Mouse (Mus musculus) right cerebral cortex, postnatal 36 days (tissue): ENCODE measurements at regions not wholly inside any gene's neighbourhood (a gene's known extent, or its start where the extent isn't known, plus 50 kb on each side); places are given as distances from the start of the nearest gene placed in this dataset.
"Not testable (repeated sequence)": the region's sequence is repeated elsewhere in the genome, so short reads cannot be mapped to it uniquely, and the experiment has no call there.

Experiments
- DNase-seq, 2 experiments: peaks; one replicate each; pipeline ENCODE4 v3.0.0; 2022; ENCODE audit warnings: low spot score in 2 of 2, mixed read lengths in 1 of 2

DNA sequence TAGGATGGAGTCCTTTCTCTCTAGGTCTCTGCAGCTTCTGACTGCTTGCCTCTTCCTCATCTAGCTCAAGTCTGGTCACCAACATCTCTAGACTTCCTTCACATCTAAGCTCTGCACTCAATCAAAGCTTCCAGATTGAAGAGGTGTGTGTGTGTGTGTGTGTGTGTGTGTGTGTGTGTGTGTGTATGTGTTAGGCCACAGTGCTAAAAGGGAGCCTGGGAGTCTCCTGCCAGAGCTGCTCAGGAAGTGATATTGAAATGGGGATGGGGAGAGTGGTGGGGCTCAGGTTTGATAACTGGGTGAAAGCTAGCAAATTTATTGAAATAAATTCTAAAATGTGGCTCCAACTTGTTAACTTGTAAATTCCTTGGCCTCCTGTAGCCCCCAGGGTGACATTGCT, 73.3 kb downstream of the Gm31371 start:
- DNase-seq = not testable (repeated sequence)

DNA sequence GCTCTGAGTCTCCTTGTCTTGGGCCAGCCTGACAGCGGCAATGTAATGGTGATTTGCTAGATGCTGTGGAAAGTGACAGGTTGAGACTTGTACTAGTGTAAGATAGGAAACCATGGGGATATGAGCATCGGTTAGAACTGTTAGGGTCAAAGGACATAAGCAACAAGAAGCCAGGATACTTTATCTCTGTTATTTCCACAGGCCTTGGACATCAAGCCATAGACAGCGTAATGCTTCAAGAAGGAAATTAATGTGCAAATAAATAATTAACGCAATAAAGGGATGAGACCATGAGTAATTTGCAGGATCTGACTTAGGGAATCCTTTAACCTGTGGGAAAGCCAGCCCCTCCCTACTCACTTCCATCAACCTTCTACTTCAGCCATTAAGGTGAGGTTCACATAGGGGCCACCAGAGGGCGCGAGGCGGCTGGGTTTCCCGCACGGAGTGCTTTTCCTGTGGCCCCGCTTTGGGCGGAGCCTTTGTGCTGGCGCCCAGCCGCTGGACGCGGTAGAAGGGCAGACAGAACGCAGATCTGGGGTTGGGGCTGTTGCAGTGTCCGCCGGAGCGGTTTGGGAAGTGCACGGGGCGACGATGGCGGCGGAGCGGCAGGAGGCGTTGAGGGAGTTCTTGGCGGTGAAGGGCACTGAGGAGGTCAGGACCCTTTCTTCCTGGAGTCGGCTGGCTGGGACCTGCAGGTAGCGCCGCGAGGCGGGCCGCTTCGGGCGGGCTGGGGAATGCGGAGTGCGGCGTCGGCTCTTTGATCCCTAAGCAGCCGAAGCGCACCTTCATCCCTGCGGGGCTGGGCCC, 76.5 kb downstream of the Gm31371 start:
- peak; percentile 2 to 7 for DNase-seq

DNA sequence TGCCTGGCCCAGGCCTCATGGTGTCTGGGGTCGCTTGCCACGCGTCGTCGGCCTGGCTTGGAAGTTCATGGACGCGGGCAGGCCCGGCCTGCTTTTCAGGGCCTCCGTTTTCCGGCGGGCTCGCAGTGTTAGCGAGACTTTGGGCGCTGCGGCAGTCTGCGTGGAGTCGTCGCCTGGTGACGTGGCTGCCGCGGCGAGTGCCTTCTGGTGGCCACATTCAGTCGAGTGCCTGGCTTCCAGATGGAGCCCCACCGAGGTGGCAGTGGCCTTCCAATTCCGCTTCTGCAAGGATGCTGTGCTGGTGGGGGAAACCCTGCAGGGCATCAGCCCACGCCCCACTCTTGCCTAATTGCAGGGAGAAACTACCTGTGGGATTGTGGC, 77.1 kb downstream of the Gm31371 start:
- not testable (repeated sequence) for DNase-seq

DNA sequence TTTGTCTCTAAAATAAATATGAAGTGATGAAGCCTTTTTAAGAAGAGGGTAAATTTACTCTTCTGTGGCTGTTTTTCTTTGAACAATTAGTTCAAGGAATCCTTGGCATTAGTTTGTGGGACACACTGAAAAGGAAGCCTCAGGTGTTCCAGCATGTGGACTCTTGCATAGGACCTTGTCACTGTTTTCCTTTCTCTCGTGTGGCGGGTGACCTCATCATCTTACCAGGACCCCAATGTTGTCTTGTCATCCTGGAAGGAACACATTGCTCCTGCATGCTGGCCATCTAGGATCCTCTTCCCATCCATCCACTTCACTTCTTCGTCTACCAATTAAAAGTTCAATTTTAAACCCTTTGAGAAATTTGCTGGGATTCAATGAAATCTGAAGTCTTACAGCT, 104.9 kb downstream of the Gm31371 start:
- DNase-seq = peak in 1 of 2 experiments; percentile 32

DNA sequence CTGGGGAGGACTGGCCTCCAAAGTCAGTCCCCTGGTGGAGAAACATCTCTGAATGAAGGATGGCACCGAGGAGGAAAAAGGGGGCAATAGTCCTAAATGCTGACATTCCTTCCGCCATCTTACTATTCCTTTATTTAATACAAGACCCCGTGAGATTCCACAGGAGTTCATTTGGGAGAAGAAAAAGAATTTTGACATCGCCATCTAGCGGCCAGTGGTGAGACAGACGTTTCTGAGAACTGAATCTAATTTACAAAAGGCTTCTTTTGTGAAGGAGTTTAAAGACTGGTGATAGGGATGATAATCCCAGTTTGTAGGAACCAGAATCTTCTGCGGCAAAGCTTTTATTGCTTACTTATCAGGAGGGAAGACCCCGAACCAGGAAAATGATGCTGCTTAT, 107.8 kb downstream of the Gm31371 start:
- DNase-seq = not testable (repeated sequence)

DNA sequence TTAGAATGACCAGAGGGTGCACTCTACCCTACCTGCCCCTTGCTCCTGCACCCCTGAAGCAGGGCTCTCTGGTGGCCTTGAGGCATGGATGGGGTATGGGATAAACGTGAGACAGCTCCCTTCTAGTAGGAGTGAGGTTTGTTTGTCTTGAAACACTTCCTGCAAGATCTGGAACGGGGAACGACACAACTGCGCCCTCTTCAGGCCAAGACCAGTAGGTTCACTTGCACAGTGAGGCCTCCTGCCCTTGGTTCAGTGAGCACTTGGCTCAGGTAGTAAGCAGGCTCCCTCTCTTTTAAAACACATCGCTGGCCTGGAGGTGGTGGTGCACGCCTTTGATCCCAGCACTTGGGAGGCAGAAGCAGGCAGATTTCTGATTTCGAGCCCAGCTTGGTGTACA, 110.1 kb downstream of the Gm31371 start:
- not testable (repeated sequence) for DNase-seq

DNA sequence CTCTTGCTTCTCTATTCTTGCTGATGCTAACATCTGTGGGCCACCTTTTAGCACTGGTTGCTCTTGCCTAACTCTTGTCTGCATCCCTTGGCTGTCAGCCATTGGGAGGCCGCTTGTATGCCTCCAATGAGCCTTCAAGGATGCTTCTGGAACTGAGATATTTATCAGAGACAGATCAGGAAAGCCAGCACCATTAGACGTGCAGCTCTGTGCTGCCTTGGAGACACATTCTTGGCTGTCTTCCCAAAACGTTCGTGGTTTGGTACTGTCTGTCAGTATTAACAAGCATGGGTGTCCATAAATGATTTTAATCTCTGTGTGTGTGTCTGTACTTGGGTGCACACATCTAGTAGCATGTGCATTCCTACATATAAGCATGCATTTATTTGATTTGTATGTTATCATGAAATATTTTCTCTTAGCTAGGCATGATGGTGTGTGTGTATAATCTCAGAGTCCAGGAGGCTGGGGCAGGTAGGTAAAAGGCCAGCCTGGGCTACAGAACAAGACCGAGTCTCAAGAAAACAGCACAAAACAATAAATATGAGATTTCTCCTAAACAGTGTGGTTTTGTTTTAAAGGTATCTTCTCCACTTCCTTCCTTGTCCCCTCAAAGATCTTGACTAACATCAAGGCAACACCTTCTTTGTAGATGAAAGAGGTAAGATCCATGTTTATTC, 111.4 kb downstream of the Gm31371 start:
- DNase-seq = not testable (repeated sequence)

DNA sequence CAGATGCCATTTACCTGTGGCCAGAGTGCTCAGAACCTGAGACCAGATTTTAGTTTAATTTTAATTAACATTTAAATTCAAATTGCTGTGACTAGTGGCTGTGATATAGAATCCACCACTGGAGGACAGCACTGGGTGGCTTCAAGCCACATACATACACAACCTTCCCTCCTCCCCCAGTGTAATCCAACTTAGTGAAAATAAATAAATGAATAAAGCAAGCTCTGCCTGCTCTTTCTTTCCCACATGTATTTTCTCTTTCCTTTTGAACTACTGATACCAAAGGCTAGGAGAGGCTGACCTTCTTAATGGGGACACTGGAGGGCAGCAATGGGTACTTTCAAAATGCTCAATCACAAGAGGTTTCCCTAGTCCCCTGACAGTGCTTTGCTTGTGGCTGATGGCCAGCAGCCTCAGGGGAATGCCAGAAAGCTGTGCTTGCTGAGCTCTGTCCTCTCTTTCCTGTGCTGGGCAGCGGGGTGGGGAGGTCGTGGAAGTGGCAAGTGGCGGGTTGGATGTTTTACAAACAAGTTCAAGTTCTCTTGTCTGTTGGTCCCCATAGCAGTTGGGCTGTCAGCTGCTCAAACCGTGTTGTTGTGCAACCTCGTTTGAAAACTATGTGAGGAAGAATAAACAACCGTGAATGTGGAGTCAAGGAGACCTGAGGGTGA, 112.4 kb downstream of the Gm31371 start:
- not testable (repeated sequence) for DNase-seq

DNA sequence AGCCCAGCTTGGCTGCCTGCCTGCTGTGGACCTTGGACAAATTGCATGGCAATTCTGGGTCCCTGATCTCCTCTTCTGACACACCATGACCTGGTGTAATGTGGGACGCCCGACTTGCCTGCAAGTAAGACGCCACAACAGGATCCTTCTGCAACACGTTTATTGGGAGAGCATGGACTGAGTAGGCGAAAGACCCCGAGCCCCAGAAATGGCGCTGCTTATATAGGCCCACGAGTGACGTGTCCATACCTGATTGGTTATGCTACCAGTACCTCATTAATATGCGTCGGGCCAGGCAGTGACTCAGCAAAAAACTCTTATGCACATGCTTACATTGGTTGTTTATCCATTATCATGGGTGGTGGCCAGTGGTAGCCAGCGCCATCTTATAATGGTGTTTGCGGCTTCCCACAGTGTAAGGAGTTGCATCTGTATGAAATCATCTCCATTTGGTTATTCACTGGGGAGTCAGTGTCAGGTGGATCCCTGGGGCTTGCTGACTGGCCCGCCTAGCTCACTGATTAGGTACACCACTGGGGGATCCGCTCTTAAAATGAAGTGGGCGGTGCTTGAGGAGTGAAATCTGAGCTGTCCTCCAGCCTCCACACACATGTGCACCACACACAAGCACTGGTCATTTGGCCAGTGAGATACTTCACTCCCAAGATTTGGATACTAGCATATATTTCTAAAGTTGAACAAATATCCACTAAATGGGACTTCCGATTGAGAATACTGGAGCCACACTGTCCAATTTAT, 113.1 kb downstream of the Gm31371 start:
- DNase-seq = peak; percentile 40 to 55

DNA sequence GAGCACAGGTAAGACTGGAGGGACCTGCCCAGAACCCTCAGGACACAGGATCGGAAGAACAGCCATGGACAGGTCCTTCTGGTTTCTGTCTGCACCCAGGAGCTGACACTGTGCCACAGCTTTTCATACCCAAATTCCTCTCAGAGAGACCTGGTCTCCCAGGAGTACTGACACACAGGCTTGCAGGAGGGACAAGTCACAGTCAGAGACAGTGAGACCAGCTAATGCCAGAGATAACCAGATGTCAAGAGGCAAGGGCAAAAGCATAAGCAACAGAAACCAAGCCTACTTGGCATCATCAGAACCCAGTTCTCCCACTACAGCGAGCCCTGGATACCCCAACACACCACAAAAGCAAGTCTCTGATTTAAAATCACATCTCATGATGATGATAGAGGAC, 122.3 kb downstream of the Gm31371 start:
- not testable (repeated sequence) for DNase-seq

DNA sequence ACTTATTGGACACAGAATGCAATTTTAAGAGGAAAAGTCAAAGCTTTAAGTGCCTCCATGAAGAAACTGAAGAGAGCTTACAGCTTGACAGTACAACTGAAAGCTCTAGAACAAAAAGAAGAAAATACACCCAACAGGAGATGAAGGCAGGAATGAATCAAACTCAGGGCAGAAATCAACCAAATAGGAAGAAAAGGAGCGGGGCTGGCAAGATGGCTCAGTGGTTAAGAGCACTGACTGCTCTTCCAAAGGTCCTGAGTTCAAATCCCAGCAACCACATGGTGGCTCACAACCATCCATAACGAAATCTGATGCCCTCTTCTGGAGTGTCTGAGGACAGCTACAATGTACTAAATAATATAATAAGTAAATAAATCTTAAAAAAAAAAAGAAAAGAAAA, 124.8 kb downstream of the Gm31371 start:
- peak in 1 of 2 experiments; percentile 27 for DNase-seq

DNA sequence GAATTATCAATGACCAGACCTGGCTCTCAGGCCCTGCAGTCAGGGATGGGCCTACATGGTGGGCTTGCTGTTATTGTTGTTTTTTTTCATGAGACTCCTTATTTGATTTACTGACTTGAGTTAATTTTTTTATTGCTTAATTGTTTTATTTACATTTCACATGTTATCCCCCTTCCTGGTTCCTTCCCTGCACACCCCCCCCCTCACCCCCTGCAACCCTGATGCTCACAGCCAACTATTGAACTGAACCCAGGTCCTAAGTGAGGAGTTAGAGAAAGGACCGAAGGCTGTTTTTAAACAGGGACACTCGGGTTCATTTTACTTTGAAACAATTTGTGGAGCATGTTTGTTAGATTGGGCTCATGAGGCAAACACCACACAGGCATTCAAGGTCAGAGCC, 126.9 kb downstream of the Gm31371 start:
- not testable (repeated sequence) for DNase-seq

DNA sequence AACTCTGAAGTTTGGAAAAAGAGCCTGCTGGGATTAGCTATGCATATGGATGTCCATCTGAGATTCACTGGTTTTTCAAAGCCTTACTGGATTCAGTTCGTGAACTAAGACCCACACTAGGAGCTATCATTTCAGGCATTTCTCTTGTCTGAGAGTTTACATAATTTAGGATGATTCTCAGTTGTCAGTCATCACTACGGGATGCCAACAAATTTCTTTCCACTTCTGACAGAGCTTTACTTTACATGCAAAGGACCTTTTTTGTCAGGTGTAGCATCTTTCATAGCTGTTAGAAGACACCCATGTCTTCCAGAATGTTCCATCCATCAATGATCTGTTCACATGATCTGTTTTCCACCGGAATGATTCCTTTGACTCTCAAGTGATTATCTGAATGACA, 154.4 kb downstream of the Gm31371 start:
- peak in 1 of 2 experiments; percentile 8 for DNase-seq

DNA sequence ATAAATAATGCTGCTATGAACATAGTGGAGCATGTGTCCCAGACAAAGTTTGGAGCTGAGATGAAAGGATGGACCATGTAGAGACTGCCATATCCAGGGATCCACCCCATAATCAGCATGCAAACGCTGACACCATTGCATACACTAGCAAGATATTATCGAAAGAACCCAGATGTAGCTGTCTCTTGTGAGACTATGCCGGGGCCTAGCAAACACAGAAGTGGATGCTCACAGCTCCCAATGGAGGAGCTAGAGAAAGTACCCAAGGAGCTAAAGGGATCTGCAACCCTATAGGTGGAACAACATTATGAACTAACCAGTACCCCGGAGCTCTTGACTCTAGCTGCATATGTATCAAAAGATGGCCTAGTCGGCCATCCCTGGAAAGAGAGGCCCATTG, 194.9 kb downstream of the Gm31371 start:
- not testable (repeated sequence) for DNase-seq

DNA sequence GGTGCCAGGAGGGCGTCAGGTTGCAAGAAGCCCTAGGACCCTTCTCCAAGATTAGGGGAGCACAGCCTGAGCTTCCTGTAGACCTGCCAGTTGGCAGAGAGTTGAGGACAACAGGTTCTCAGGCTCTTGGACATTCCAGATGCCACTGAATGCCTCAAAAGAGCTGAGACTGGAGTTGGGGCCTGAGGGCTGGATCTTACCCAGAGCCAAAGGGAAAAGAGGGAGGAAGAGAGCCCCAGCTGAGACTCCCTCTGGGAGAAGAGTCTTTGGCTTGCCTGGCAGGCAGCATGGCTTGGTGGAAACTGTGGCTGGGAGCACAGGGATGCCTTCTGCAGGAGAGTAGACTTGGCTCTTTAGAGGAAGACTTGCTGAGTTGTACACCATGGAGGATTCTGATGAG, 197.0 kb downstream of the Gm31371 start:
- DNase-seq = not testable (repeated sequence)

DNA sequence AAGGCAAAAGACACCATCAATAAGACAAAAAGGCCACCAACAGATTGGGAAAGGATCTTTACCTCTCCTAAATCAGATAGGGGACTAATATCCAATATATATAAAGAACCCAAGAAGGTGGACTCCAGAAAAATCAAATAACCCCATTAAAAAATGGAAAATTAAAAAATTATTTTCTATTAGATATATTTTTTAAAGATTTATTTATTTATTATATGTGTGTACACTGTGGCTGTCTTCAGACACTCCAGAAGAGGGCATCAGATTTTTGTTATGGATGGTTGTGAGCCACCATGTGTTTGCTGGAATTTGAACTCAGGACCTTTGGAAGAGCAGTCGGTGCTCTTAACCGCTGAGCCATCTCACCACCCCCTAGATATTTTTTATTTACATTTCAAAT, 199.2 kb downstream of the Gm31371 start:
- not testable (repeated sequence) for DNase-seq

DNA sequence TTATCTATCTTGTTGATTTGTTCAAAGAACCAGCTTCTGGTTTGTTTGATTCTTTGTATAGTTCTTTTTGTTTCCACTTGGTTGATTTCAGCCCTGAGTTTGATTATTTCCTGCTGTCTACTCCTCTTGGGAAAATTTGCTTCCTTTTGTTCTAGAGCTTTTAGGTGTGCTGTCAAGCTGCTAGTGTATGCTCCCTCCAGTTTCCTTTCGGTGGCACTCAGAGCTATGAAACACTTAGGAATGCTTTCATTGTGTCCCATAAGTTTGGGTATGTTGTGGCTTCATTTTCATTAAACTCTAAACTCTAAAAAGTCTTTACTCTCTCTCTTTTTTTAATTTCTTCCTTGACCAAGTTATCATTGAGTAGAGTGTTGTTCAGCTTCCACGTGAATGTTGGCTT, 204.0 kb downstream of the Gm31371 start:
- DNase-seq = not testable (repeated sequence)

DNA sequence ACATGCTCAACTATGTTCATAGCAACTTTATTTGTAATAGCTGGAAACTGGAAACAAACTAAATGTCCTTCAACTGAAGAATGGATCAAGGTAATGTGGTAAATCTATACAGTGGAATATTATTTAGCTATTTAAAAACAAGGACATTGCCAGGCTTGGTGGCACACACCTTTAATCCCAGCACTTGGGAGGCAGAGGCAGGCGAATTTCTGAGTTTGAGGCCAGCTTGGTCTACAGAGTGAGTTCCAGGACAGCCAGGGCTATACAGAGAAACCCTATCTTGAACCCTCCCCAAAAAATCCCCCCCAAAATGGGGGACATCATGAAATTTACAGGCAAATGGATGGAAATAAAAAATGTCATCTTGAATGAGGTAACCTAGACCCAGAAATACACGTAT, 213.6 kb downstream of the Gm31371 start:
- not testable (repeated sequence) for DNase-seq

DNA sequence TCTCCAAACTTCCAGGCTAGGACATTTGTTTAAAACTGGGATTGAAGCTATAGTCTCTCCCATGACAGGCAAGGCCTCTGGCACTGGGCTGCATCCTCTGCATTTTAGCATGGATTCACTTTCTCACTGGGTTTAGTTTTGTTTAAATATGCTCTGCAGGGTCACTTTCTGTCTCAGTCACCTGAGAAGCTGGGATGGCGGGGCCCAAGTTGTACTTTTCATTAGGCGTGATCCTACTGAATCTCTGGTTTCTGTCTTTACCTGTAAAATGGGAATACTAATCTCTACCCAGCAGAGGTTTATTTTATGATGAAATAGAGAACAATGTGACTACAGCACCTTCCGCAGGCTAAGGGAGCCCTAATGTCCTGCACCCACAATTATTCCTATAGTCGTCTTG, 216.4 kb downstream of the Gm31371 start:
- not testable (repeated sequence) for DNase-seq

DNA sequence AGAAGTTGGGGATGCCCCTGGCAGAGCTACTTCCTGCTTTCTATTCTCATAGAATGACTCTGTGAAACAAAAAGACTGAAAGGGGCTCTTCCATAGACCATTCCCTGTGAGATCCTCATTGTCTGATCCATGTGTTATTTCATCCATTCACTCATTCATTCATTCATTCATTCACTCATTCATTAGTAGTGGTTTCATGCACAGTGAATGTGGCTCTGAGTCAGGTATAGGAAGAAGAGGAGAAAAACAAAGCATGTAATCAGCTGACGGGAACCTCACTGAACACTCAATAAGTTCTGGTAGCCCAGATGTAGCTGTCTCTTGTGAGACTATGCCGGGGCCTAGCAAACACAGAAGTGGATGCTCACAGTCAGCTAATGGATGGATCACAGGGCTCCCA, 217.0 kb downstream of the Gm31371 start:
- DNase-seq = not testable (repeated sequence)

DNA sequence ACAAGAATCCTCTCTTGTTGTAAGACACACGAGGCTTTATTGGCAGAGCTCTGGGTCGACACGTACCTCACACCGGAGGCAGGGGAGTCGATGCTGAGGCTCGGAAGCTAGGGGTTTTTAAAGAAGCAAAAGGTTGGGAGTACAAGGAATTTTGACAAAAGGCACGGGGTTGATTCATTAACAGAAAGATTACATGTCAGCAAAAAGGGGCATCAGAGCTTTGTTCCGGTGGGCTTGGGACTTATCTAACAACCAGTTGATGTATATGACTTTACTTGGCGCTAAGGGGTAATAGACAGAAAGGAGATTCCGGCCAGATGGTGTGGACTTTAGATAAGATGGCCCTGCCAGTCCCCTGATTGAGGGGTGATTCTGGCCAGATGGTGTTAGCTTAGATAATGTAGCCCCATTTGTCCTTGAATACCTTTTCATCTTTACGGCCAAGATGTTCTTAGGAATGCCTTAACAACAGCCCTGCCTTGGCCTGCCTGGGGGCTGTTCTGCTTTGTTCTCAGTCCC, 218.3 kb downstream of the Gm31371 start:
- DNase-seq = not testable (repeated sequence)
